ENCODE assay signal across 12 mouse cellular contexts in genomic region chr5:63821176-63821575, GRCm38 (mm10). TPM values are rescaled to one million over a fixed set of nuclear protein-coding genes. Genes with fewer than 3 reads are reported as not detected.
DNase-seq lines count a peak whose midpoint lies in the region; ATAC-seq and TF ChIP-seq lines count a peak whose summit lies in the region.
"Had no signal": no experiment of that assay in that cellular context is flagged by ENCODE, and none has a peak within 500 bp of the region (broad histone marks: within the 10 kb centered on the region; RNA-seq: fewer than 3 reads in every experiment).

No protein-coding gene starts in this region.

- H3K4me1 ChIP-seq in kidney, adult 2 months (ENCODE audit: control insufficient read depth, insufficient read depth, low read length) = peaks cover 46% of the 10 kb centered on the region
- peaks cover 64% of the 10 kb centered on the region for H3K4me1 ChIP-seq in liver, postnatal 0 days (ENCODE audit: insufficient read depth)
- H3K4me1 ChIP-seq in small intestine, adult 2 months (ENCODE audit: control insufficient read depth, insufficient read depth, insufficient read length, low read length) = peaks cover 38% of the 10 kb centered on the region
- H3K4me1 ChIP-seq in kidney, embryonic 16.5 days (ENCODE audit: insufficient read depth, low read length) = peaks cover 49% of the 10 kb centered on the region
- H3K4me1 ChIP-seq in hindbrain, postnatal 0 days (ENCODE audit: insufficient read depth, low read length) = no peaks in the 10 kb centered on the region

- H3K9ac ChIP-seq in liver, postnatal 0 days (replicated peaks) = no peak overlapping the region
- H3K9ac ChIP-seq in kidney, embryonic 16.5 days (replicated peaks; ENCODE audit: low read length) = no peak overlapping the region
- no peak overlapping the region for H3K9ac ChIP-seq in hindbrain, postnatal 0 days (replicated peaks; ENCODE audit: low read length)

- H3K27me3 ChIP-seq in kidney, adult 2 months (replicated peaks; ENCODE audit: control insufficient read depth, insufficient read depth, low read length) = no peaks in the 10 kb centered on the region
- no peaks in the 10 kb centered on the region for H3K27me3 ChIP-seq in liver, postnatal 0 days (ENCODE audit: insufficient read depth, low read length)
- H3K27me3 ChIP-seq in small intestine, adult 2 months (ENCODE audit: control insufficient read depth, insufficient read depth, low read length) = no peaks in the 10 kb centered on the region
- H3K27me3 ChIP-seq in kidney, embryonic 16.5 days (ENCODE audit: insufficient read depth, low read length) = no peaks in the 10 kb centered on the region
- H3K27me3 ChIP-seq in hindbrain, postnatal 0 days (ENCODE audit: insufficient read depth, low read length) = no peaks in the 10 kb centered on the region

- peak; percentile 50 for TF ChIP-seq CTCF in kidney, adult 2 months (conservative IDR thresholded peaks at IDR 0.05; ENCODE audit: insufficient read depth, insufficient read length, low read depth, low read length)
- TF ChIP-seq CTCF in liver, postnatal 0 days (IDR thresholded peaks at IDR 0.05; ENCODE audit: low read depth) = peak; percentile 69
- peak; percentile 57; the same call in 1 of the 2 replicates for TF ChIP-seq CTCF in small intestine, adult 2 months (IDR thresholded peaks at IDR 0.05; ENCODE audit: extremely low read depth, insufficient read length, insufficient replicate concordance, low read depth, low read length)
- TF ChIP-seq CTCF in hindbrain, postnatal 0 days (IDR thresholded peaks at IDR 0.05; ENCODE audit: low read depth) = no peak

- no peak overlapping the region for H3K4me2 ChIP-seq in liver, postnatal 0 days (ENCODE audit: low read depth, low read length)
- H3K4me2 ChIP-seq in kidney, embryonic 16.5 days (replicated peaks; ENCODE audit: low read depth, low read length) = no peak overlapping the region
- no peak overlapping the region for H3K4me2 ChIP-seq in hindbrain, postnatal 0 days (ENCODE audit: low read depth, low read length)
- H3K4me2 ChIP-seq: heart, embryonic 11.5 days had no signal

- 80% methylated on average over 5 of the region's 5 CpGs for WGBS in kidney, adult 2 months
- WGBS in liver, postnatal 0 days (ENCODE audit: insufficient replicate concordance) = 64% methylated on average over 5 of the region's 5 CpGs
- 54% methylated on average over 5 of the region's 5 CpGs for WGBS in small intestine, adult 2 months
- 88% methylated on average over 5 of the region's 5 CpGs for WGBS in kidney, embryonic 16.5 days
- 87% methylated on average over 5 of the region's 5 CpGs for WGBS in hindbrain, postnatal 0 days

- H3K27ac ChIP-seq in kidney, adult 2 months (ENCODE audit: insufficient read depth, low read depth, low read length) = peak overlapping the region; percentile 41
- peak overlapping the region; percentile 69 for H3K27ac ChIP-seq in liver, postnatal 0 days (ENCODE audit: low read depth)
- H3K27ac ChIP-seq in small intestine, adult 2 months (ENCODE audit: insufficient read depth, low read depth, low read length) = peak overlapping the region; percentile 95
- no peak overlapping the region for H3K27ac ChIP-seq in kidney, embryonic 16.5 days (ENCODE audit: low read length)
- H3K27ac ChIP-seq in hindbrain, postnatal 0 days = no peak overlapping the region

- no peak overlapping the region for H3K4me3 ChIP-seq in kidney, adult 2 months (ENCODE audit: insufficient read depth, low read depth, low read length)
- H3K4me3 ChIP-seq in liver, postnatal 0 days (ENCODE audit: low read depth, low read length) = no peak overlapping the region
- no peak overlapping the region for H3K4me3 ChIP-seq in small intestine, adult 2 months (ENCODE audit: low read depth, low read length)
- no peak overlapping the region for H3K4me3 ChIP-seq in kidney, embryonic 16.5 days (ENCODE audit: low read length)
- no peak overlapping the region for H3K4me3 ChIP-seq in hindbrain, postnatal 0 days (ENCODE audit: low read length)
- H3K4me3 ChIP-seq: myocyte had no signal

- peak; percentile 14; the same call in 1 of the 2 replicates for ATAC-seq in liver, postnatal 0 days
- no peak for ATAC-seq in kidney, embryonic 16.5 days (ENCODE audit: low FRiP score, low TSS enrichment)
- no peak for ATAC-seq in hindbrain, postnatal 0 days

- no peaks in the 10 kb centered on the region for H3K36me3 ChIP-seq in kidney, adult 2 months (ENCODE audit: control insufficient read depth, insufficient read depth, low read length)
- no peaks in the 10 kb centered on the region for H3K36me3 ChIP-seq in liver, postnatal 0 days (replicated peaks; ENCODE audit: insufficient read depth, low read length)
- H3K36me3 ChIP-seq in small intestine, adult 2 months (ENCODE audit: control insufficient read depth, insufficient read depth, low read length) = no peaks in the 10 kb centered on the region
- H3K36me3 ChIP-seq in kidney, embryonic 16.5 days (ENCODE audit: insufficient read depth, low read length) = no peaks in the 10 kb centered on the region
- no peaks in the 10 kb centered on the region for H3K36me3 ChIP-seq in hindbrain, postnatal 0 days (ENCODE audit: insufficient read depth, low read length)

- TF ChIP-seq EP300 in liver, postnatal 0 days (IDR thresholded peaks at IDR 0.05; ENCODE audit: low read depth) = no peak

- no peak for DNase-seq in kidney, adult 2 months
- no peak for DNase-seq in kidney, postnatal 14 days
- peak; percentile 23 for DNase-seq in ZHBTc4 (ENCODE audit: low read depth, low spot score)
- DNase-seq in liver, postnatal 0 days = peak; percentile 46
- no peak for DNase-seq in heart, postnatal 14 days
- no peak for DNase-seq in hindbrain, postnatal 0 days (ENCODE audit: low spot score)
- DNase-seq: cerebellum, adult 18-20 months; right cerebral cortex, postnatal 14 days had no signal

- no peak for TF ChIP-seq POLR2A in kidney, adult 2 months (IDR thresholded peaks at IDR 0.05; ENCODE audit: low read depth, low read length)
- TF ChIP-seq POLR2A in small intestine, adult 2 months (IDR thresholded peaks at IDR 0.05; ENCODE audit: low read depth, low read length) = no peak

- intact Hi-C loops in heart, postnatal 14 days (cut with DNase I) = no loop called here

- no peaks in the 10 kb centered on the region for H3K9me3 ChIP-seq in liver, postnatal 0 days (ENCODE audit: low read length)
- no peaks in the 10 kb centered on the region for H3K9me3 ChIP-seq in kidney, embryonic 16.5 days (ENCODE audit: low read length)
- H3K9me3 ChIP-seq in hindbrain, postnatal 0 days (ENCODE audit: low read length) = no peaks in the 10 kb centered on the region

RNA-seq across cellular contexts. Expression of gene 0610040J01Rik, which starts 9.0 kb away (rescaled TPM):
- polyA plus RNA-seq in kidney, adult 2 months (2012; rRNA removed) = 50.1 and 57.6 TPM in 2 replicates
- polyA plus RNA-seq in liver, postnatal 0 days (2015; fragmentation: Nextera tagmentation; extraction: Ambion mirVana) = 26.8 and 31.7 TPM in 2 replicates
- polyA plus RNA-seq in small intestine, adult 2 months (2012; rRNA removed) = 38.7 and 53.8 TPM in 2 replicates
- 1 to 10 TPM; 1.4 to 1.5 TPM for total RNA-seq in heart, postnatal 14 days (2021)
- 63.1 and 66.3 TPM in 2 replicates for polyA plus RNA-seq in kidney, embryonic 16.5 days (2015; fragmentation: Nextera tagmentation; extraction: Ambion mirVana)
- 7.5 TPM in 2 replicates for total RNA-seq in hindbrain, postnatal 0 days (2014; rRNA removed)
- polyA plus RNA-seq in hindbrain, postnatal 0 days (2015; fragmentation: Nextera tagmentation; extraction: Ambion mirVana) = 4.8 and 5.3 TPM in 2 replicates
- polyA plus RNA-seq: myocyte had no signal

Comparison
In these comparisons a context has a peak if more than half of its experiments do, and no peak if none do; other contexts are left out.
1. H3K27ac ChIP-seq: peak in kidney, adult 2 months (single experiment), liver, postnatal 0 days (single experiment) and small intestine, adult 2 months (single experiment); none in kidney, embryonic 16.5 days (single experiment) and hindbrain, postnatal 0 days (single experiment).
2. DNase-seq: peak in ZHBTc4 (single experiment) and liver, postnatal 0 days (single experiment); none in kidney, adult 2 months (single experiment), kidney, postnatal 14 days (single experiment), heart, postnatal 14 days (0 of 2) and hindbrain, postnatal 0 days (single experiment).